Mouse (Mus musculus): ENCODE measurements at regions not wholly inside any gene's neighbourhood (a gene's known extent, or its start where the extent isn't known, plus 50 kb on each side); places are given as distances from the start of the nearest gene placed in this dataset.

- no peak for TF ChIP-seq CTCF (IDR thresholded peaks at IDR 0.05; ENCODE audit: low read depth)
- TF ChIP-seq EP300 (IDR thresholded peaks at IDR 0.05; ENCODE audit: low read depth) = no peak
Observed at GRCm38 (mm10) chr14:46530452-46530851, 140.0 kb upstream of the Bmp4 start.

Data from heart, postnatal 0 days (tissue).